Mouse (Mus musculus) E14TG2a.4 (cell line): ENCODE measurements around the gene Mrtfa.
A peak's percentile ranks its signal among the peaks of the same experiment; 100 is the strongest.

Source experiments
- H3K27me3 ChIP-seq: 2 replicates; pipeline ENCODE4 v1.6.1; 2014; ENCODE audit warnings: low read length, control low read depth; ENCODE audit not compliant: insufficient read depth
- H3K36me3 ChIP-seq: 2 replicates; pipeline ENCODE4 v1.6.1; 2014; ENCODE audit warnings: low read length, control low read depth; ENCODE audit not compliant: insufficient read depth
- H3K4me1 ChIP-seq: replicated peaks from 2 replicates; pipeline ENCODE4 v1.6.1; 2014; ENCODE audit warnings: low read depth, low read length, control low read depth
- H3K4me3 ChIP-seq: replicated peaks from 2 replicates; pipeline ENCODE4 v1.5.1; 2014; ENCODE audit warnings: mild to moderate bottlenecking, low read length
- H3K9me3 ChIP-seq: 2 replicates; pipeline ENCODE4 v1.6.1; 2014; ENCODE audit warnings: low read length, control low read depth
- CTCF ChIP-seq: conservative IDR thresholded peaks from 2 replicates; pipeline ENCODE4 v1.5.1; 2014; ENCODE audit warnings: low read length
- NANOG ChIP-seq: IDR thresholded peaks from 2 replicates; pipeline ENCODE4 v1.6.1; 2014; ENCODE audit warnings: borderline replicate concordance, low read length, mixed read lengths
- POU5F1 ChIP-seq: IDR thresholded peaks from 2 replicates; pipeline ENCODE4 v1.6.1; 2014; ENCODE audit warnings: low read length, borderline replicate concordance

The Mrtfa gene

DNA sequence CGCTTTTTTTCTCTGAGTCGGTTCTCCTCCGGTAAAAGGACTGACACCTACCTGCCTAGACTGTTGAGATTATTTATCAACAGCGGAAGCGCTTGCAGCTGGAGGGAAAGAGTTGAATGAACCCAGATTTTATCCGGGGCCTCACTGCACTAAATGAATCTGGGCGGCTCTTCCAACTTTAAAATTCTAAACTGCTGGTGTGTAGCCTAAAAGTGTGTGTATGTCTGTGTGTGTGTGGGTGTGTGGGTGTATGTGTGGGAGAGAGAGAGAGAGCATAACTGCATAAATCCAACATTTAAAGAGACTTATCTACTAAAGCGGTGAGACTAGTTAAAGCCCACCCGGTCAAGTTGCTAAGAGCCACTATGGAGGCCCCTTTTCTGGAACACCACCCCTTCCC, 746 bp upstream of the Mrtfa start:
- H3K9me3 ChIP-seq, result no peaks in the 10 kb centered on the region
- peaks cover 16% of the 10 kb centered on the region; the same call in 1 of the 2 replicates for H3K36me3 ChIP-seq
- peak overlapping the region; percentile 97 for H3K4me3 ChIP-seq
- no peaks in the 10 kb centered on the region for H3K27me3 ChIP-seq
- TF ChIP-seq NANOG (no peak), CTCF (no peak), POU5F1 (no peak)
- H3K4me1 ChIP-seq, result peaks cover 24% of the 10 kb centered on the region

DNA sequence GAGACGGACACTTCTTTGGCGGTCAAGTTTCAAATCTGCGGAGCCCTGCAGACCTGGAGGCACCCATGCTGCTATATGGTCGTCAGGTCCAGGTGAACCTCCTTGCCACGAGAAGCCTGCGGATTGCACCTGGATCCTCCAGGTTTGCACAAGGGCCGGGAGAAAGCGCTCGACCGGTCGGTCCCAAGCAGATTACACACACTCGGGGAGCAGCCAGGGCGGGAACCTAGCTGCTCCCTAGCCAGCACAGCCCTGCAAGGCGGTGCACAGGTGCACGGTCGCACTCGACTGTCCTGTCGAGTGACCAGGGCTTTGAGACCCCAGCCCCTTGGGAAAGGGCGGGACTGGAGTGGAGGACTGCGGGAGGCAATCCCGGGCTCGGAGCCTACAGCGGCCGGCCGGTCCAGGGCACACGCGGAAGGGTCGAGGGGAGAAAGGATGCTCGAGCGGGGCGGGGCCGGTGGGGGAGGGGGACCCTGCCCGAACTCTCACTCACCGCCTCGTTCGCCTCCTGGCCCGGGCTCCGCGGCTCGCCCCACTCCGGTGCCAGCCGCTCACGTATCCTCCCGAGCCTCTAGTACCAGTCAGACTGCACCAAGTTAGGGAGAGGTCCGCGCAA, 437 bp downstream of the Mrtfa start:
- TF ChIP-seq NANOG (no peak), POU5F1 (no peak)
- Histone ChIP-seq H3K4me3 (peak overlapping the region; percentile 97), H3K4me1 (peaks cover 30% of the 10 kb centered on the region), H3K9me3 (no peaks in the 10 kb centered on the region), H3K27me3 (no peaks in the 10 kb centered on the region), H3K36me3 (peaks cover 16% of the 10 kb centered on the region; the same call in 1 of the 2 replicates)

DNA sequence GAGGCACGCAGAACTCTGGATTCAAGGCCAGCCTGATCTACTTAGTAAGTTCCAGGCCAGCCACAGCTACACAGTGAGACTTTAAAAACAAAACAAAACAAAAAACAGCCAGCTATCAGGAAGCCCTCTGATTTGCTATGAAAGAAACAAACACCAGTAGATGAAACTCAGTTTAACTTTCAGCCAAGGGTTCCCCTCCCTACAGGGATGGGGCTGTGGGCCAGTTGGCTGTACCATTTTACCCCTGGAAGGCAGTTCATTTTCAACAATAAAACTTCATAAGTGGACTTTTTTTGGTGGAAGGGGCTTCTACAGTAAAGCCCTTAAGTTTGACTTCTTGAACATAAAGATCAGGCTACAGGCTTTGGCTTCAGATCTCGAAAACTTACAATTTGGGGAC, 1.5 kb downstream of the Mrtfa start:
- no peak overlapping the region for H3K4me3 ChIP-seq
- H3K9me3 ChIP-seq, result no peaks in the 10 kb centered on the region
- H3K36me3 ChIP-seq, result peaks cover 16% of the 10 kb centered on the region; the same call in 1 of the 2 replicates
- H3K27me3 ChIP-seq, result no peaks in the 10 kb centered on the region
- TF ChIP-seq POU5F1, result no peak
- TF ChIP-seq NANOG, result no peak
- no peak for TF ChIP-seq CTCF
- peaks cover 35% of the 10 kb centered on the region for H3K4me1 ChIP-seq

DNA sequence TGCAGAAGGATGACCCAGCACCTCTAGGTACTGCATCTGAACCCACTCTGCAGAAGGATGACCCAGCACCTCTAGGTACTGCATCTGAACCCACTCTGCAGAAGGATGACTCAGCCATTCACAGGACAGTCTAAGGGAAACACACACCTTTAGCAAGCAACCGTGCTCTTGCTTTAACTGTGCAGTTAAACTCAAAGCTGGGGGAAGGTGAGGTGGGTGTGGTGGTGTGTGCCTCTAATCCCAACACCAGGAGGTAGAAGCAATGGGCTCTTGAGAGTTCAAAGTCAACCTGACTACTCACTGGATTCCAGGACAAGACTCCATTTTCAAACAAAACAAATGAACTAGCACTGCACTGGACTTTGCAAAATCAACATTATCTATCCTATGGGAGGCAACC, 5.6 kb downstream of the Mrtfa start:
- H3K9me3 ChIP-seq, result no peaks in the 10 kb centered on the region
- H3K36me3 ChIP-seq, result peaks cover 16% of the 10 kb centered on the region; the same call in 1 of the 2 replicates
- TF ChIP-seq CTCF, result no peak
- TF ChIP-seq POU5F1, result no peak
- TF ChIP-seq NANOG, result no peak
- H3K4me3 ChIP-seq, result no peak overlapping the region
- peaks cover 45% of the 10 kb centered on the region for H3K4me1 ChIP-seq
- H3K27me3 ChIP-seq, result no peaks in the 10 kb centered on the region

DNA sequence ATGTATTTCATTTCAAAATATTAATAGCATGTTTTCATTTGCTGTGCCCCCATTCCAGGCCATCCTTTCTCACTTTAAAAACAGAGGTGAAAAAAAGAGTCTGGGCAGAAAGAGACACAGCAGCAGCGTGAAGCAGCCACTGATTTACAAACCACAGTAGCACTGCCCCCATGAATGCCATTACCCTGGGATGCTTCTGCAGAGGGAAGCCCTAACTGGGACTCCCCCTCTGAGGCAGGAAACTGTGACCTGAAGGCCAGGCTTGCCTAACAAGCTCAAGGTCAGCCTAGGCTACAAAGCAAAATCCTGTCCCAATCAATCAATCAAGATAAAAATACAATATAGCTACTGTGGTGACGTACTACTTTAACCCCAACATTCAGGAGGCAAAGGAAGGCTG, 9.3 kb downstream of the Mrtfa start:
- Histone ChIP-seq H3K4me1 (peaks cover 38% of the 10 kb centered on the region), H3K9me3 (no peaks in the 10 kb centered on the region), H3K4me3 (no peak overlapping the region), H3K36me3 (no peaks in the 10 kb centered on the region), H3K27me3 (no peaks in the 10 kb centered on the region)
- TF ChIP-seq NANOG (no peak), CTCF (no peak), POU5F1 (no peak)

DNA sequence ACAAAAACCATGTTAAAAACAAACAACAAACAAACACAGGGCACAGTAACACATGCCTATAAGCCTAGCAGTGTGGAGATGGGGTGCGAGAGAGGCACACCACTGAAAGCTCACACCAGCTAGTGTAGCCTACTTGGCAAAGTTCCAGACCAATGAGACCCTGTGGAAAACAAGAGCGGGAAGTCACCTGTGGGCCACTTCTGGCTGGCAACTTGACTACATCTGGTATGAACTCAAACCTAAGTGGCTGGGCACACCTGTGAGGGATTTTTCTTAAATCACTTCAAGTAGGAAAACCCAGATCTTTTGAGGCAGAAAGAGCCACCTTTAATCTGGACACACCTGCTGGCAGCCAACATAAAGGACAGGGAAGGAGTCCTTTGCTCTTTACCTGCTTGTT, 11.0 kb downstream of the Mrtfa start:
- TF ChIP-seq POU5F1 (no peak), CTCF (no peak), NANOG (no peak)
- H3K4me3 ChIP-seq, result no peak overlapping the region
- no peaks in the 10 kb centered on the region for H3K27me3 ChIP-seq
- no peaks in the 10 kb centered on the region for H3K9me3 ChIP-seq
- H3K36me3 ChIP-seq, result peaks cover 3% of the 10 kb centered on the region; the same call in 1 of the 2 replicates
- H3K4me1 ChIP-seq, result peaks cover 28% of the 10 kb centered on the region

DNA sequence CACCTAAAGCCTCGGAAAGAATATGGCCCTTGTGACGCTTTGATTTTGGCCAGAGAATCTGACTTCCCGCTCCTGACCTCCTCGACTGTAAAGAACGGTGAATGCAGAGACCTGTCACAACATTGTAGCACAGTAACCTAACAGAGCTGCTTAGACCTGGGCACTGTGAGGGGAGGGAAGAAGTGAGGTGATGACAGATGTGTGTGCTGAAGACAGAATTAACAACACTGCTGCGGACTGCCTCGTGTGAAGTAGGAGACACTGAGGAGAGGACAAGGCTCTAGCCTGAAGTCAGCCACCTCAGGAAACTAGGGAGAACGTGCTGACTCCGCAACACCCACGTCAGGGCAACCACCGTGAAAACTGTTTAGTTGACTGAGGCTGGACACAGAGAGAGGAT, 11.9 kb downstream of the Mrtfa start:
- no peak overlapping the region for H3K4me3 ChIP-seq
- H3K36me3 ChIP-seq, result peaks cover 11% of the 10 kb centered on the region; the same call in 1 of the 2 replicates
- peaks cover 24% of the 10 kb centered on the region for H3K4me1 ChIP-seq
- TF ChIP-seq NANOG (no peak), CTCF (no peak)
- H3K9me3 ChIP-seq, result no peaks in the 10 kb centered on the region
- H3K27me3 ChIP-seq, result no peaks in the 10 kb centered on the region

DNA sequence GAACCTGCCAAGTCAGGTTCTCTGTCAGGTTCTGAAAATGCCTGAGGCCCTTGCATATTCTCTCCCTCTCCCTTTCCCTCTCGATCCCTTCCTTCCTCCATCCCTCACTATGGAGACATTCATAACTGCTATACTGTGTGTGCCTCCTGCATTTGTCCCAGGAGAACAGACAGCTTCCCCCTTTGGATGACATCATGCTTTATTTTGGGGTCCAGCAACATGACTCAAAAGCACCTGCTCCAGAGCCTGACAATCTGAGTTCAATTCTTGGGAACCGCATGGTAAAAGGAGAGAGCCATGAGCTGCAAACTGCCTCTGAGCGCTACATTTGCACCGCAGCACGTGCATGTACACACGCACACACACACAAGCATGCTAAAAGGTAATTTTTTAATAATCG, 12.7 kb downstream of the Mrtfa start:
- Histone ChIP-seq H3K4me3 (no peak overlapping the region), H3K27me3 (no peaks in the 10 kb centered on the region), H3K9me3 (no peaks in the 10 kb centered on the region), H3K36me3 (peaks cover 15% of the 10 kb centered on the region; the same call in 1 of the 2 replicates), H3K4me1 (peaks cover 19% of the 10 kb centered on the region)
- TF ChIP-seq CTCF (no peak), POU5F1 (no peak), NANOG (no peak)

DNA sequence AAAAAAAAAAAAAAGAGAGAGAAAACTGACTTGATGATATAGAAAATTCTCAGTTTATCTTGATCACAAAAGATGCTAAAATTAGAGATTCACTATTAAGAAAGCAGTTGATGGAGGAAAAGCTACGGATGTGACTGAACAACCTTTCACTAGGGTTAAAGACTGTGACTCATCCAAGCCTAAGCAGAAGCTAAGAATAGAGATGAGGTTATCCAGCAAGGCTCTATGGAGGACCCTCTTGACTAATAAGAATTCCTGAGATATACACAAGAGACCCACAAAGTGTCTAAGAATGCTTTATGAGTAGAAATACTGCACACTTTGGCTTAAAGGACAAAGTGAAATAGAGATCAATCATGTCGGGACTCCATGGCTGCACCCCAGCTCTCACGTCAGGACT, 14.9 kb downstream of the Mrtfa start:
- Histone ChIP-seq H3K36me3 (peaks cover 15% of the 10 kb centered on the region; the same call in 1 of the 2 replicates), H3K4me3 (no peak overlapping the region), H3K9me3 (no peaks in the 10 kb centered on the region), H3K27me3 (no peaks in the 10 kb centered on the region), H3K4me1 (peaks cover 7% of the 10 kb centered on the region)
- TF ChIP-seq NANOG, result no peak
- TF ChIP-seq POU5F1, result no peak
